Mouse (Mus musculus) testis, postnatal 14 days (tissue): ENCODE results near the gene Dtnbp1.
A peak's percentile ranks its signal among the peaks of the same experiment; 100 is the strongest.

Experiments
- DNase-seq: peaks from one replicate; pipeline ENCODE4 v3.0.0; 2021; ENCODE audit warnings: low spot score

Dtnbp1 gene

DNA sequence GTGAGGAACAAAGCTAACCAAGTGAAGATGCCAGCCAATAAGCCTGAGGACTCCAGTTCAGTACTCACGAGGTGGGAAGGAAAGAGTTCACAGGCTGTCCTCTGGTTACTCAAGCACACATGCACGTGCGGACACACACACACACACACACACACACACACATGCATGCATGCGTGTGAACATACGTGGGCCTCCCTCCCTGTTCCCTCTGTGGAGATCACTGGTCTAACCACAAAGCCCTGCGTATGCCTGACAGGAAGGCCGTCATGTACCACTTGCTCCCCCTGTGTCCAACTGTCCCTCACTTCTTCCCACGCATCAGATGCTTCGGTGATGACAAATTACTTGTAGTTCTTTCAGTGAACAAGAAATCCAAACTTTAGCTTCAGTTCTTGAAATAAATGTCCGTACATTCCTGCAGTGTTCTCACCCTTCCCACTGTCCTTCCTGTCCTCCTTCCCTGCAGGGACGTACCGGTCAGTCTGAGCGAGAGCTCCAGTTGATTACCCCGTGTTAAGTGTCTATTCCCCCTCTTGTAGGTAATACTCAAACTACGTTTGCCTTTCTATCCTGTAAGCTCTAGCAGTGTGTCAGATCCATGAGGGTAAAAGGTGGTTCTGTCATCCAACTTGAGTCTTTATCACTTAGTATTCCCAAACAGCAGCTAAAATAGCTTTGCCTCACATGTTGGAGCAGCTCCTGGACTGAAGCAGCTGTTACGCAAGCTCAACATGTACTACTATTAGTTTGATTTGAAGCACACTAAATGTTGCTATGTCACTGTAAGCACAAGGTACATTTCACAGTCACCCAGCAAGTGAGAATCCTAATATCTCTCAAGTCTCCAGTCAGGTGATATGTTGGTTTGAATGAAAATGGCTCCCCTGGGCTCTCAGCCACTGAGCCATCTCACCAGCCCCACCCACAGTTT lies 53.4 kb downstream of the Dtnbp1 start:
- DNase-seq: no peak

DNA sequence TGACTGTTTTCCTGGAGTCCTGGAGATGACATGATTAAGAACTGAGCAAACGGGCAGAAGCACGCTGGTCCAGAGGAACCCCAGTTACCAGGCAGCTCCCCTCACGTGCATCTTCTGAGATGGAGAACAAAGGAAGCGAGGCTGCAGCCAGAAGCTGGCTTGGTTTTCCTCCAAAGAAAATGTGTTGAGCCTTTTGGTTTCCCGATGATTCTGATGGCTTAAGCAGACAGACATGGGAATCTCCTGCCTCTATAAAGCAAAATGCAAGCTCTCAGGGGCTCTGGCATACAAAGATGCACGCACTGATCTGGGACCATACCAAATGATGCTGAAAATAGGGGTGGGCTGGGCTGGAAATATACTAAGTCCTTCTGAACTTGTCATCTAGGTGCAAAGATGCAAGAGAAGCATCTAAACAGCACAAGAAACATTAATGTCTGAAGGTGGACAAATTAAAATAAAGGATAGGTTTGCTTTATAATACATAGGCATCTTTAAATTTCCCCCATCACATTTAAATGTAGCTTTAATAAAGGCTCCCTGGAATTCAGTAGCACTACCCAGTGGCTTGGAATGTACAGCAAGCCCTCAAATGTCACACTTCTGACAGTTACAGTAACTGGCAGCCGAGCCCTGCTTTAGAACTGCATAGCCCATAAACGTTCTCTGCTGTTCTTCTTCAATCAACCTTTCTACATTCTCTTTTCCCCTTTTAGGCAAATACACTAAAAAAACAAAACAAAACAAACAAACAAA lies 54.9 kb downstream of the Dtnbp1 start:
- DNase-seq: no peak

DNA sequence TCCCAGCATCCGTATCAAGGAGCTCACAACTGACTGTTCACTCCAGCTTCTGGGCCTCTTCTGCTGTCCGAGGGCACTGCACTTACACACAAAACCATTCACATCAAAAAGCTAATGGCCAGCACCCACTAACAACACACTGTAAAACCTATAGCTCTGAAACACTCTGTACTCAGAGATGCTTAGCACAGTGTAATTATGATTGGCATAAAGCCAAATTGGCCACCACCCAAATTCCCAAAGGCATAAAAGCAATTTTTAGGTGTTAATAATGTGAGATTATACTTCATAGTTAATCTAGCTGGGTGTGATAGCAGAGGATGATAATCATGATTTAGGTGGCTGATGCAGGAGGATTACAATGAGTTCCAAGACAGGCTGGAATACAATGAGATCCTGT lies 58.3 kb downstream of the Dtnbp1 start:
- DNase-seq: no peak

DNA sequence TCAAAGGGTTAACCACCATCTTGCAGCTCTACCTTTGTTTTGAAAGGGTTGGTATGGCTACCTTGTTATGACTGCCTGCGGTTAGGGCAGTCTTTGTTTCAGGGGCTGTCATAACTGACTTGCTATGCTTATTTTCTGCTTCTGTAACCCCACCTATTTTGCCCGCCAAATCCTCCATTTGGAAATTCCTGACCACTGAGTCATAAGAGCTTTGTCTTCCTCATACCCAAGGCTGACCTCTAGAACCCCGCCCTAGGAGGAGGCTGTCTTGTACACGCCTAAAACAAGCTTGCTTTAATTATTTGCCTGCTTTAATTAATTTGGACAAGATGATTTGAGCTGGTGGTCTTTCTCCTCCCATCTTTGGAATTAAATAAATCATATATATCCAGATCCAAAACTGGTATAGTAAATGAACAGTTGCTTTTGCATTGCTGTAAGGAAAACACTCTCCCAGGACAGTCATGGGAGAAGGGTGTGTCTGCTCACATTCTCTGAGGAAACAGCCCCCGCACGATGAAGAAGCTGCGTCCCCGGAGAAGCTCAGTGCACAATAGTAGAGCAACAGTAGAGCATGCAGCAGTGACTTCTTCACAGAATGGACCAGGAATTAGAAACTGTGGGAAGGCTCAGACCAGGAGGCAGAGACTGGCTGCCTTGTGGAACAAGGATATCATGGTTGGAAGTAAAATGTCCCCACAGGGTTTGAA lies 62.5 kb downstream of the Dtnbp1 start:
- DNase-seq: no peak

DNA sequence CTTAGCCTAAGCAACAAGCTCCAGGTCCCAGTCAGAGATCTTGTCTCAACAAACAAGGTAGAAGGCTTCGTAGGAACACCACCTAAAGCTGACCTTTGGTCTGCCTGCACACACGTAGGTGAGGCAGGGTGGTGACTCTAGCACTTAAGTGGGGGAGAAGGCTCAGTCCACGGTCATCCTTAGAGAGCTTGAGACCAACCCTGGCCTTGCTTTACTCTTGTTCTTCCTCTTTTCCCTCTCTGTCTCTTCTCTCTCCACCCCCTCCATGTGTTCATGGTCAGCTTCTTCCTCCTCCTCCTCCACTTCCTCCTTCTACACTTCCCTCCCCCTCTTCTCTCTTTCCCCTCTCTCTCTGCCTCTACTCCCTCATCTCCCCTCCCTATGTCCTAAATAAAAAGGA lies 64.3 kb downstream of the Dtnbp1 start:
- no peak for DNase-seq

DNA sequence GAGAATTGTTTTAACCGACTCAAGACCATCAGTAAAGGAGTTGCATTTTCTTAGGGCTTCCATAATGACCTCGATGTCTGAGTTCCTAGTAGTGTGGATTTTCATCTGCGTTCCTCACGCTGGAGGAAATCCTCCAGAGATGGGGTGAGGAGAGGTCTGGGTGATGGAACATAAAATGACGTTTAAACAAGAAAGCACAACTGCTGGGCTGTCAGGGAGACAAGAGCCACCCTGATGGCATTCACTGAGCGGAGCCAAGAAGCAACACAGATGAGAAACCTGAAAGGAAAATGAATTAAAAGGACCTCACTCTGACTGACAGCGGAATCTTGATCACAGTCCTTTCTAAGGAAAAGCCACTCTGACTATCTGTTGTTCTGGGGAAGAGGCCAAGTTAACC lies 68.4 kb downstream of the Dtnbp1 start:
- no peak for DNase-seq

DNA sequence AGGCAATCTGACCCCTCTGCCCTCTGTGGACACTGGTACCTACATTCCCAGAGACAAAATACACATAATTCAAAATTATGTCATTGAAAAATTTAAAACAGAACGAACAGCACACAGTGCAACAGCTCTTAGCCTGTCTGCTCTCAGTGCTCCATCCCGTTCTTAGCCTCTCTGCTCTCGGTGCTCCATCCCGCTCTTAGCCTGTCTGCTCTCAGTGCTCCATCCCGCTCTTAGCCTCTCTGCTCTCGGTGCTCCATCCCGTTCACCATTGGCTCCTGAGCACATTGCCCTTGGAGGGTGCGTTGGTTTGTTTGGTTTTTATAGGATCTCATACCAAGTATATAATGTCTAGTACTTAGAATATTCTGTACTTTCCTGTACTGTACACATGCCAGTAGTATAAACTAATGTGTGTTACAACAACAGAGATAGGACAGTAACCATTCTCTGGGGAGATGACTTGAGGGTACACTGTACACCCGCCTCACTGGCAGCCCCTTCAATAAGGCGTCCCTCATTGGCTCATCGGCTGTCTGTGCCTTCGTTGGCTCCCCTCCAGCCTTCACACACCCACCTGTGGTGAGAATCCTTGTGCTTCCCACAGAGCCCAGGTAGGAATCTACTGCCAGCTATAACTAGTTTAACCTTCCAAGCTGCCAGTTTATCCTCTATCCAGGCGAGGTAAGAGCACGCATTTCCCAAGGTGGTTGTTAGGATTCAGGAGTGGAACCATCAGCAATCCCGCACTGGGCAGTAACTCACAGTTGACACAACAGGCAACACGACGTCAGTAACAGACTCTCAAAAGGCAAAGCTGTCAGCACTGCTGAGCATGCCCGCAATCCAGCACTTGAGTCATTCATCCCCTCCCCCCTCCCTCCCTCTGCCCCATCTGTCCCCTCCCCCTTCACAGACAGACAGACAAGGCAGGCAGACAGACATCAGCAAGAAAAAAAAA lies 69.4 kb downstream of the Dtnbp1 start:
- DNase-seq: no peak

DNA sequence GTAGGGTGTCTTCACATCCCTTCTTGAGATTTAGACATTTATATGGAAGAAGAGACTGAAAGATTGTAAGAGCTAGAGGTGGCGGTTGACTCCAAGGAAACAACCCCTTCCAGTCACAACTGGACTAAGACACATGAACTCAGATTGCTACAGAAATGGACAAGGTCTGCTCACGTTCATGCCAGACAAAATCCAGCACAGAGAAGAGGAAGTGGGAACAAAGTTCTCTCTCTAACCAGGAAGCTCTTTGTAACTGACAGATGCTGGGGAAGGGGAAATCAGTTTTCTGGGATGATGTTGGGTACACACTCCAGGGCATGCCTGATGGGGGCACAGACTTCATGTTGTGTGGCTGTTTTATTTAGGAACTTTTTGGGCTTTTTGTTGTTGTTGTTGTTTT lies 75.6 kb downstream of the Dtnbp1 start:
- no peak for DNase-seq

DNA sequence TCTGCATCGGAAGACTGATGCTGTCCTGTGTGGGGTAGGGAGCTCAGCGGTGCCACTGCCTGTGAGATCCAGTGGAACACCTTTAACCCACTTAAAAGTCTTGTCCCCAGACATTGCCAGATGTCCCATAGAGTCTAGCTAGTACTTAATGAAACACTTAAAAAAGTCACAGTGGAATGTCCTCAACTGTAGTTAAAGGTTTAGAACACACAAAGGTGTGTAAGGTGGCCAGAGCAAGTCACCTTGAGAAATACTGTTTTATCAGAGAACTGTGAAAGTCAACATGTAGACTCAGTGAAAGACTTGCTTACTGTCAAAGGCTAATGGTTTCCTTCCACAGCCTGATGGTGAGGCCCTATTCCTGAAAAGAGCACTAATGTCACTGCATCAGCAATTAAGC lies 76.8 kb downstream of the Dtnbp1 start:
- DNase-seq: no peak

DNA sequence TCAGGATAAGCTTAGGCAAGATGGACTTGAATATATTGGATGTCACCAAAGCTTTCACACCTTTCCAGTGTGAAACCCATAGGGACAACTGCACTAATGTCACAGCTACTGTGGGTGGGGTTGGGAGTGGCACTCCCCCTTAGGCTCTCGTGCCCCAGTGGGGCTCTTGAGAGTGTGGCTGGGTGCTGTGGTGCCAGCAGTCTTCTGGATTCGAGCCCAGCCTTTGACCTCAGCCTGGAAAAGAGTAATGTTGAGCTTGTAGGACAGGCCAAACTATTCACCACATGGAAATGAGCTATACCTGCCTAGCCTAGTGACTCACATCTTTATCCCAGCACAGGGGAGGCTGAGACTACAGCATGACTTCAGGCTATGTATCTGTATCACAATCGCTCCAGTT lies 77.9 kb downstream of the Dtnbp1 start:
- no peak for DNase-seq

DNA sequence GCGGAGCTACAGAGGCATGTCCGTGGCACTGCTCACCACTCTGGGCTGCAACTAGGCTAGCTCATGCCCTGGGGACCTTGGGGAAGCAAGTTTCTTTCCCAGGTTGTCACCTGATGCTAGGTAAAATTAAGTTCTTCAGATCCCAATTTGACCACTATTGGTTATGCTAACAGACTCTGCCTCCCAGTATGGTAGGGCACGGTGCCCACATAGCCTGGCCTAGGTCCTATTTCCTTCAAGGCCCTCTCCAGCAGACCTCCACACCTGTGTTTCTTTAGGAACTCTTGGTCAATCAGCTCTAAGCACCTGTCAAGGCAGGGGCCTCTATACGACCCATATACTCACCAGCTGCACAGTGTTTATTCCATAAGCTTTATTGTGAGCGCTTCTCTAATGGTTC lies 80.2 kb downstream of the Dtnbp1 start:
- no peak for DNase-seq

DNA sequence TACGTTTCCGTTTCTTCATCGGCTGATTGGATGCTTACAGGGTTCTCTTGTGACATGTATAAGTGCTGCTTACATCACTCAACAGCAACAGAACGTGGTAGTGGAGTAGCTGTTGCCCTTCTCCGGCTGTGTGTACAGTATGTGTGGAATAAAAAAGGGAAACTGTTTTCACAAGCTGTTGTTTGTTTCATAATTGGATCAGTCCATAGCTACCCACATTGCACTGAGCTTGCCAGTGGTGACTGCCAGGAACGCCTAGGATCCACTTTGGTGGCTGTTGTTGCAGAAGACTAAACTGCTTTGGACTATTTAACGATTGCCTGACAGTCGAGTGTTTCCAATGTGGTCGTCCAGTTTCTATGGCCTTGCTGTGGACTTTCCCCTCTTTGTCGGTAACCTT lies 80.9 kb downstream of the Dtnbp1 start:
- DNase-seq: no peak

DNA sequence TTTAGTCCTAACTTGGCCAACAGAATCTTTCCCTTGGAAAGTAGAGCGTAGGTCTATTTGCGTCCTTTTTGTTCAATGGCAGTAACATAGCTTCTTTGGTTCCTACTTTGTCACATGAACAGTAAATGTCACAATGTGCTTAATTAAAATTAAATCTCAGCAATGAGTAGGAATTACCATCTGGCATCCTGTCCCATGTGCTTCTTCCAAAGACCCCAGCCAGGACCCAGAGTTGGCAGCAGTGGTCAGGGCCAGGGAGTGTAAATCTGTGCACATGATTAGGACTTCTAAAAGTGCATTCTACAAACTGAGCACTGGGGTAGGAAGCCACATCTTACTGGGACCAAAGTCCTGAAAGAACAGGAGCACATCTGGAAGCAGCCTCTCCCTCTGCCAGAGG lies 83.7 kb downstream of the Dtnbp1 start:
- DNase-seq: no peak

DNA sequence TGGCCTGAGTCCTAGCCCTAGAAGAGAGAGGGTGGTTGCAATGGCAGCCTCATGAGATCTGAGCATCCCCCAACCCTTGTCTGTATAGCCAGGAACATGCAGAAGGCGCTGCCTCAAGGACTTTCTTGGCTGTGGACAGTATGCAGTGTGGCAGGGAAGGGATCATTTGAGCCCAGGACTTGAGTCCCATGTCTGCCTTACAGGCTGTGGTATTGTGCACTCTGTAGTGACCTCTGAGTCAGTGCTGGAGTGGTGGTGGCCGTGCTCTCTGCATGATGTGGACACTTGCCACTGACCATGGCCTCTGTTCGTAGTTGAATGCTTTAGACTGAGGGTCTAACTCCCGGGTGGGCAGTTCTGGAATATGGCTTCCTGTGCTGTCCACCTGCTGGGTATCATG lies 84.7 kb downstream of the Dtnbp1 start:
- no peak for DNase-seq

DNA sequence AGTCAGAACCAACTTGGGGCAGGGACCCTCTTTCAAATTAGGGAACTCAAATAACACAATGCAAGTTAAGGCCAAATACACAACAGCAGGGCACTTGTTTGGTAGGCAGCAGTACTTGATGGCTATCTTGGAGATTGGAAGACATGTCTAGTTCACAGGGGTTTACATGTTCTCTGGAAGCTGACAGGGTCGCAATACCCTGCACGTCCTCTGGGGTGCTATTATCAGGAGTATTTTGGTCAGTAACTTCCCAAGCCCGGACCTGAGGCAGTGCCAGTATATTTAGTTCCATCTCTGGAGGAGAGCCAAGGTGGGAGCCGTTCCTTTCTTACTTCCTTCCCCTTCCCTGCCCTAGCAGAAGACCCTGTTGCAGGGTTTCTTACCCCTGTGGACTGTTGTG lies 86.0 kb downstream of the Dtnbp1 start:
- no peak for DNase-seq

DNA sequence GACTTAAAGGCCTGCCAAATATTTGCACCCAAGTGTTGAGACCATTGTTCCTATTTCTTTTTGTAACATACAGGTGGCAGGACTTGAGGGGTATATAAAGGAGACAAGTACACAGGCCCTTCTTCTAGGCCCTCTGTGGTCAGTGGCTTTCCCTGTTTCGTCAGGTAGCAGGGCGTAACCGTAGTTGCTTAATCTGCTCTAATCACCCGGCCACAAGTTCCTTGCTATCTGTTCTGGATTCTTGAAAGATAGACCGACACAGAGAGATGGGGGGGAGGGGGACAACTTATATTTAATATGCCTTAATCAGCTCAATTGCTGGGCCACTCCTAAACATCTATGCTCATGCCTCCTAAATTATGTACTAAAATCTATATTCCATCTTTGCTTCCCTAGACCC lies 86.6 kb downstream of the Dtnbp1 start:
- DNase-seq: no peak

DNA sequence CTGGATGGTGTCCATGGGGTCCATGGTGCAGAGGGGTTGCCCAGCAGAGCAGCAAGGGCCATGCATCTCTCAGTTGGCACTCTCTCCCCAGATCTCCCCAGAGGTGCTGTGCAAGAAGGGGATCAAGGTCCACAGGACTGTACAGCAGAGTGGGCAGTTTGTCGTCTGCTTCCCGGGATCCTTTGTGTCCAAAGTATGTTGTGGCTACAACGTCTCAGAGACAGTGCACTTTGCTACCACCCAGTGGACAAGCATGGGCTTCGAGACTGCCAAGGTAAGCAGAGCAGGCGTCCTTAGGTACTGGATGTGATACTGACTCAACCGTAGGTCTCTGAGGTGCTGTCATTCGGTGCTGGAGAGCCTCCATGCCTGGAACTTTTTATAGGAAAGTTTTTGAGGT lies 88.4 kb downstream of the Dtnbp1 start:
- DNase-seq: no peak

DNA sequence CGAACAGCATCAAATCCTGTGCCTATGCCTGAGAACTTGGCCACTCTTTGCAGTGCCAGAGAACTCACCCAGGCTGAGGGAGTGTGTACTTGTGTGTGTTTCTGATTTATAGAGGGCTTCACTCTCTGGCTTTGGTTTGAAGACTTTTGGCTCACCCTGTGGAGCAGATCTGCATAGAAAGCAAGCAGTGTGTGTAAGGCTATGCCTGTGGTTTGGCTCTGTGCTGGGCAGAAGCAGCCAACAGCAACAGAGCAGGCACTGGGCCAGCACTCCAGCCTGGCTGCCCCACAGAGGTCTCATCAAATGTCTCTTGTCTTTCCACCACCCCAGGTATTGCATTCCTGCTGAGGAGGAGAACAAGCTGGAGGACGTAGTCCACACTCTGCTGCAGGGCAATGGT lies 89.1 kb downstream of the Dtnbp1 start:
- DNase-seq: no peak

DNA sequence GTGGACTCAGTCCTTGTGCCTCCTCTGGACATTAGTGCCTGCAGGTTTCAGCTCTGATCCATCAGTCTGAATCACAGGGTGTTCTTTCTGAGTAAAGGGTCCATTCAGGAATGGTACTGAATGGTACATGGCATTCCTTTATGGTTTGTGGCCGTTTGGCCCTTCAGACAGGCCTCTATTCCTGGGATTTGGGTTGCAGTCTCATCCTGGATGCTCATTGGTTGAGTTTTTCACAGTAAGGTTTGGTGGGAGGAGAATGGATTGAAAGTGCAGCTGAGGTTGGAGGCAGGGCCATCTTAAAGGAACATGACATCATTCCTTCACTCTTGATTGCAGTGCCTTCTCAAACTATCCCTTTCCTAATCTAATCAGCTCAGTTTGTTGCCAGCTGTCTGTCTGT lies 93.2 kb downstream of the Dtnbp1 start:
- DNase-seq: no peak

DNA sequence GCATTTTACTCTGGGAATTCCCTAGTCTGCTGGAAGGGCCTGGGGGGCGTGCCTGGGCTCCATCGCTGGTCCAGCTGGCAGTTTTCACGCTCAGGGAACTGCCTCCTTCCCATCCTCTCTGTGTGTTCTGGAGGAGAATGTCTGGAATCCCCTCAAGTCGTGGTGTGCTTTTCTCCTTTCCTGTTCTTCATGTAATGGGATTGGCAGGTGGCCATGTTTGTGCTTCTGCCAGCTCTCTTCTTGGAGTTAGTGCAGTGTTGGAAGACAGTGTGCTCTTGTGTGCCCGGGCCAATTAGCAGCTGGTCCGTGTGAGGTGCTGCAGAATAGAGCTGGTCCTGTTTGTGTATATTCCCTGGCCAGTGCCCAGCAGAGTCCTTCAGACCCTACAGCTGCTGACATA lies 94.2 kb downstream of the Dtnbp1 start:
- peak; percentile 88 for DNase-seq

DNA sequence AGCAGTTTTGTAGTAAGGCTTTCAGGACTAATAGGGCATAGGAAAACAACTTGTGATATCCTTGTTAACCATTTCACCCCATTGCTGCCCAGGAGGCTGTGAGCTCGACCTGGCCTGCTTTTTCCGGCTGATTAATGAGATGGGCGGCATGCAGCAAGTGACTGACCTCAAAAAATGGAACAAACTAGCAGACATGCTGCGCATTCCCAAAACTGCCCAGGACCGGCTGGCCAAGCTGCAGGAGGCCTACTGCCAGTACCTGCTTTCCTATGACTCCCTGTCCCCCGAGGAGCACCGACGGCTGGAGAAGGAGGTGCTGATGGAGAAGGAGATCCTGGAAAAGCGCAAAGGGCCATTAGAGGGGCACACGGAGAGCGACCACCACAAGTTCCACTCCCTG lies 95.8 kb downstream of the Dtnbp1 start:
- no peak for DNase-seq

DNA sequence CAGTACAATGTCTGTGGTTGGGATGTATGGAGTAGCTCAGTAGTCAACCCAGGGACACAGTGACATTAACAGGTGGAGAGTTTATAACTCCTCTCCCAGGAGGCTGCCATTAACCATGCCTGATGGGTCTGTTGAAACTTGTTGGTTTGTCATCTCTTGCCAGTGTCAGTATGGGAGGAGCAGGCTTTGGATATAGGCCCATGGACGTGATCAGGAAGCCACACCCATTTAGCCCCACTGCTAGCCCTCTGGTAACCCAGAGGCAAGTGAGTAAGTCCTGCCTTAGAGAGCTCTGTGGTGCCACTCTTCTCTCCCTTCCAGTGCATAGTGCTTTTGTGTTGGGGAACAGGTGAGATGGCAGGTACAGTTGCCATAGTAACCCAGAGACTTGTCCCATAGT lies 97.7 kb downstream of the Dtnbp1 start:
- DNase-seq: no peak
